Mouse (Mus musculus) forebrain, embryonic 16.5 days (tissue): ENCODE data around the gene Fam78a. TPM values are rescaled to one million over a fixed set of nuclear protein-coding genes. Genes with fewer than 3 reads are reported as not detected.

Experiments
- ATAC-seq: fragments of 200-750 bp; cut with Nextera tagmentation; 2 replicates; pipeline ENCODE4 v1.8.0; 2017; ENCODE audit warnings: mild to moderate bottlenecking, moderate library complexity
- H3K27ac ChIP-seq: fragments of 300-500 bp; sonication (generic); 2 replicates; pipeline ENCODE4 v1.5.1; 2014; ENCODE audit warnings: low read length, control low read depth
- H3K27me3 ChIP-seq: fragments of 300-500 bp; sonication (generic); replicated peaks from 2 replicates; pipeline ENCODE4 v1.6.1; 2014; ENCODE audit warnings: low read length; ENCODE audit not compliant: control insufficient read depth, insufficient read depth
- H3K36me3 ChIP-seq: fragments of 300-500 bp; sonication (generic); 2 replicates; pipeline ENCODE4 v1.6.1; 2014; ENCODE audit not compliant: control insufficient read depth, insufficient read depth
- H3K4me1 ChIP-seq: fragments of 300-500 bp; sonication (generic); replicated peaks from 2 replicates; pipeline ENCODE4 v1.6.1; 2014; ENCODE audit warnings: low read length; ENCODE audit not compliant: control insufficient read depth, insufficient read depth
- H3K4me2 ChIP-seq: fragments of 300-500 bp; sonication (generic); 2 replicates; pipeline ENCODE4 v1.6.1; 2014; ENCODE audit warnings: mild to moderate bottlenecking, low read length, control low read depth
- H3K4me3 ChIP-seq: fragments of 300-500 bp; sonication (generic); replicated peaks from 2 replicates; pipeline ENCODE4 v1.5.1; 2014; ENCODE audit warnings: mild to moderate bottlenecking, low read length, control low read depth
- H3K9ac ChIP-seq: fragments of 300-500 bp; sonication (generic); replicated peaks from 2 replicates; pipeline ENCODE4 v1.6.1; 2014; ENCODE audit warnings: low read depth, low read length, control low read depth
- H3K9me3 ChIP-seq: fragments of 300-500 bp; sonication (generic); 2 replicates; pipeline ENCODE4 v1.6.1; 2016; ENCODE audit warnings: low read length; ENCODE audit not compliant: control insufficient read depth
- WGBS: fragments of 180-500 bp; shearing (Covaris S2); extraction: QIAGEN DNeasy Blood & Tissue Kit; methylation state at CpG from one replicate; pipeline ENCODE4 v1.1.7; 2014; 5-methylcytosine and 5-hydroxymethylcytosine counted together
- polyA plus RNA-seq: library from polyadenylated mRNA; unstranded; fragments of >200 nt; fragmentation: Nextera tagmentation; extraction: Ambion mirVana; gene quantifications from 2 replicates; pipeline ENCODE4 v1.2.1, GENCODE M21; 2015

Gene Fam78a
- polyA plus RNA-seq, 1 experiment from 2014 or later = 0.20 TPM

DNA sequence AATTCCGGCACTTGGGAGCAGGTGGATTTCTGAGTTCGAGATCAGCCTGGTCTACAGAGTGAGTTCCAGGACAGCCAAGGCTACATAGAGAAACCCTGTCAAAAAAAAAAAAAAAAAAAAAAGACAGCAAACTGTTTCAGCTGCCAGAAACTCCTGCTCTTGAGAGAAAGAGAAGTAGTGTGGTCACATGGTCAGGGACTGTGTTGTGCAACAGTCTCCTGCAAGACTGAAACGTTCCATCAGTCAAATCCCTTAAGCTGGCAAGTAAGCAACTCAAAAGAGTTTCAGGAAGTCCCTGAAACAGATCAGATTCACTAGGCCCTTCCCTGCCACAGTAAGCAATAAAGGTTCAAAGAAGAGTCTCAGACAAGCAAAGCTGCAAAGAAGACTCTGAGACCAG, 4.9 kb upstream of the Fam78a start:
- Histone ChIP-seq H3K9me3 (no peaks in the 10 kb centered on the region), H3K4me3 (no peak overlapping the region), H3K27ac (no peak overlapping the region), H3K4me2 (no peak overlapping the region), H3K9ac (no peak overlapping the region), H3K27me3 (peaks cover 32% of the 10 kb centered on the region), H3K36me3 (no peaks in the 10 kb centered on the region), H3K4me1 (peaks cover 8% of the 10 kb centered on the region)
- WGBS = 77% methylated on average over 3 of the region's 3 CpGs
- ATAC-seq = no peak

DNA sequence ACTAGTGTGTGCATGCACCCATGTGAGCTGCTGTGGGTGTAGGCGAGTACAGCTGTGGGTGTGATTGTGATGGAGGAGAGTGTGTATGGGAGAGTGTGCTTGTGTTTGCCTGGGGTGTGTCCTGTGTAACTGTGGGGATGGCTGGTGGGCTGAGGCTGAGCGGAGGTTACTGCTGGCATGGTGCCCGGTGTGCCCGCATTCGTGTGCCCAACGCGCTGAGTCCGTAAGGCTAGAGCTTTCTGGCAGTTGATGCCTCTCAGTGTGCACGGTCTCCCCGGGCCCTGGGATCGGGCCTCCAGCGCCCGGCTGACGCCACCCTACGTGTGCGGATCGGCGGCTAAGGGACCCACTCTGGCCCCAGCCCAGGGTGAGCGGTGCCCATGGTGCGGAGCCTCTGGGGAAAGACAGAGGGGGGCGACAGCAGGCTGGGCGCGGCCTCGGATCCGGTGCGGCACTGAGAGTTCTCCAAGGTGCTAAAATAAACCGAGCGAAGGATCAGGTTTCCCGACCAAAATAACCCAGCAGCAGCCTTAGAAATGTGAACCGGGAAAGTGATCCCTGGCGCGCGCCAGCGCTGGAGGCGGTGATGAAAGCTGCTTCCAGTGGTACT, 3.8 kb upstream of the Fam78a start:
- Histone ChIP-seq H3K4me2 (peak overlapping the region; percentile 64), H3K4me1 (peaks cover 16% of the 10 kb centered on the region), H3K27me3 (peaks cover 41% of the 10 kb centered on the region), H3K36me3 (no peaks in the 10 kb centered on the region), H3K4me3 (peak overlapping the region; percentile 33), H3K9me3 (no peaks in the 10 kb centered on the region), H3K27ac (no peak overlapping the region), H3K9ac (peak overlapping the region; percentile 54)
- WGBS = 3% methylated on average over 34 of the region's 35 CpGs
- ATAC-seq = no peak; the same call in 1 of the 2 replicates

DNA sequence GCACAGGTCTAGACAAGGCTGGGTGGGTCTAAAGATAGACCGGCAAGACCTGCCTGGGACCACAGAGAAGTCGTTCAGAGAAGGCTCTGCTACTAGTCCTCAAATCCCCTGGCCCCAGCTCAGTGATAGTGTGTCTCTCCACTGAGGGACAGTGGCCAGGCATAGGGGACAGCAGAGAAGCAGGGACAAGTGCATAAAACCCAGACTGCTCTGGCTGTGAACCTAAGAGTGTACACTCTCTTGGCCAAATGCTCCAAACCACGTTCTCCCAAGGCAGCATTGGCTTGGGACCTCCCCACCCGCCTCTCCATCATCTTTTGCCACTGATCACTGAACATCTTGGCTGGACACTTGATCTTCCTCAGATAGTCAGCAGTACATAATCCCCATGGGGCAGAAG, 2.9 kb upstream of the Fam78a start:
- no peak overlapping the region for H3K4me3 ChIP-seq
- peaks cover 22% of the 10 kb centered on the region for H3K4me1 ChIP-seq
- H3K36me3 ChIP-seq = no peaks in the 10 kb centered on the region
- H3K9me3 ChIP-seq = no peaks in the 10 kb centered on the region
- H3K9ac ChIP-seq = no peak overlapping the region
- H3K27me3 ChIP-seq = peaks cover 49% of the 10 kb centered on the region
- ATAC-seq = no peak
- WGBS = 72% methylated on average over 4 of the region's 4 CpGs
- H3K27ac ChIP-seq = no peak overlapping the region
- H3K4me2 ChIP-seq = no peak overlapping the region

GRCm38 (mm10) chr2:32085231-32085630, 574 bp upstream of the Fam78a start:
- Histone ChIP-seq H3K9me3 (no peaks in the 10 kb centered on the region), H3K4me1 (peaks cover 22% of the 10 kb centered on the region), H3K36me3 (no peaks in the 10 kb centered on the region), H3K4me2 (no peak overlapping the region), H3K9ac (no peak overlapping the region), H3K4me3 (no peak overlapping the region), H3K27me3 (peaks cover 61% of the 10 kb centered on the region), H3K27ac (no peak overlapping the region)
- 67% methylated on average over 2 of the region's 2 CpGs for WGBS
- ATAC-seq = no peak

GRCm38 (mm10) chr2:32084872-32085199, 179 bp upstream of the Fam78a start:
- H3K9me3 ChIP-seq = no peaks in the 10 kb centered on the region
- H3K9ac ChIP-seq = no peak overlapping the region; the same call in 1 of the 2 replicates
- H3K4me2 ChIP-seq = peak overlapping the region; percentile 99
- H3K27me3 ChIP-seq = peaks cover 61% of the 10 kb centered on the region
- H3K36me3 ChIP-seq = no peaks in the 10 kb centered on the region
- peaks cover 22% of the 10 kb centered on the region for H3K4me1 ChIP-seq
- ATAC-seq = peak; percentile 4; the same call in 1 of the 2 replicates
- WGBS = 32% methylated on average over 2 of the region's 2 CpGs
- peak overlapping the region; percentile 75 for H3K4me3 ChIP-seq
- H3K27ac ChIP-seq = no peak overlapping the region

GRCm38 (mm10) chr2:32083159-32084011, 1.3 kb downstream of the Fam78a start:
- under 1% methylated on average over 78 of the region's 91 CpGs for WGBS
- Histone ChIP-seq H3K36me3 (no peaks in the 10 kb centered on the region), H3K4me2 (peak overlapping the region; percentile 99), H3K4me1 (peaks cover 17% of the 10 kb centered on the region), H3K9me3 (no peaks in the 10 kb centered on the region), H3K27ac (no peak overlapping the region), H3K27me3 (peaks cover 61% of the 10 kb centered on the region), H3K9ac (peak overlapping the region; percentile 60), H3K4me3 (peak overlapping the region; percentile 75)
- ATAC-seq = no peak

GRCm38 (mm10) chr2:32082229-32082628, 2.4 kb downstream of the Fam78a start:
- peaks cover 14% of the 10 kb centered on the region for H3K4me1 ChIP-seq
- H3K9me3 ChIP-seq = no peaks in the 10 kb centered on the region
- no peak for ATAC-seq
- WGBS = 50% methylated on average over 2 of the region's 2 CpGs
- H3K27me3 ChIP-seq = peaks cover 52% of the 10 kb centered on the region
- H3K27ac ChIP-seq = no peak overlapping the region
- H3K36me3 ChIP-seq = no peaks in the 10 kb centered on the region
- no peak overlapping the region for H3K4me3 ChIP-seq
- no peak overlapping the region for H3K9ac ChIP-seq
- H3K4me2 ChIP-seq = no peak overlapping the region

DNA sequence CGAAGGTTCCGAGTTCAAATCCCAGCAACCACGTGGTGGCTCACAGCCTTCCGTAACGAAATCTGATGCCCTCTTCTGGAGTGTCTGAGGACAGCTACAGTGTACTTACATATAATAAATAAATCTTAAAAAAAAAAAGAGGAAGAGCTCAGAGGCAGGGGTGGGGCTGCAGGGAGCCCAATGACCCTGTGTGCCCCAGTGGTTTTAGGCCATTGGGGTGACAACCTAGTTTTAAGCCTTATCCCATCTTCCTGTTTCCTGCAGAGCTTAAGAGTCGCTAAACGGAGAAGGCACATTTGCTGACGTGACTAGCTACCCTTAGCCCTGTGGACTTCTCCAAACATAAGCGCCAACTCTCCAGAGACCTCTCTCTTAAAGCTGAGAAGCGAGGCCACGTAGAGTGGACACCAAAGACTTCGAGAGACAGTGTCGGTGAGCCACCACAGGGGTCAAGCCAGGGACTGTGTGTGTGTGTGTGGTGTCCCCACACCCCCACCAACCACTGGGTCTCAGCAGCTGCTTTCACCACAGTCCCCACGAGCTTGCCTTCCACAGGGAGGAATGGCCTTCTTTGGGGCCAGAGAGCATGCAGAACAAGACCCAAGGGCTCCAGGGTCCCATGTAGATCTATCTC, 3.2 kb downstream of the Fam78a start:
- Histone ChIP-seq H3K27me3 (peaks cover 44% of the 10 kb centered on the region), H3K27ac (no peak overlapping the region), H3K4me1 (peaks cover 14% of the 10 kb centered on the region), H3K4me2 (no peak overlapping the region), H3K9ac (no peak overlapping the region), H3K9me3 (no peaks in the 10 kb centered on the region), H3K36me3 (no peaks in the 10 kb centered on the region), H3K4me3 (no peak overlapping the region)
- ATAC-seq = no peak
- WGBS = 85% methylated on average over 14 of the region's 14 CpGs

DNA sequence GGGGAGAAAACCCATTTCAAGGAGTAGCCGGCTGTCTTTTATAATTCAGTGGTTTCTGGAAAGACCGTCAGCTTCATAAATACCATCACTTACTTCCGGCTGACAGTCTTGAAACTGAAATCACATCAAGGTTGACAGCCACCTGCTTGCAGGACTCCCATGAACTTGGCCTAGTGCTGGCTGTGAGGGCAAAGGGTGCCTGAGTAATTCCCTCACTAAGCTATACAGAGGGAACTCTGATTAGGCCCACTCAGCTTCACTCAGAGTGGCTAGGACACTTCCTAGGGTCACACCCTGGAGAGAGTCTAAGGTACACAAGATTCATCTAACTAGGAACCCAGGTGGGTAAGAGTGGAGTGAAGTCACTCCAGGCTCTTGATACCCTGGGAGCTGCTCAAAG, 4.0 kb downstream of the Fam78a start:
- Histone ChIP-seq H3K36me3 (no peaks in the 10 kb centered on the region), H3K4me3 (no peak overlapping the region), H3K27ac (no peak overlapping the region), H3K9me3 (no peaks in the 10 kb centered on the region), H3K4me1 (peaks cover 14% of the 10 kb centered on the region), H3K9ac (no peak overlapping the region), H3K27me3 (peaks cover 37% of the 10 kb centered on the region), H3K4me2 (no peak overlapping the region)
- no peak for ATAC-seq
- WGBS = 92% methylated on average over 3 of the region's 3 CpGs
